Mouse (Mus musculus): ENCODE measurements at regions not wholly inside any gene's neighbourhood (a gene's known extent, or its start where the extent isn't known, plus 50 kb on each side); places are given as distances from the start of the nearest gene placed in this dataset.

- H3K27me3 ChIP-seq (ENCODE audit: control insufficient read depth, insufficient read depth, low read length), result no peaks in the 10 kb centered on the region
- H3K4me3 ChIP-seq (ENCODE audit: low read length), result no peak overlapping the region
- no peaks in the 10 kb centered on the region for H3K9me3 ChIP-seq (ENCODE audit: control insufficient read depth, low read length)
- no peaks in the 10 kb centered on the region for H3K36me3 ChIP-seq (ENCODE audit: control insufficient read depth, insufficient read depth, low read length)
- H3K4me2 ChIP-seq (replicated peaks; ENCODE audit: low read depth, low read length), result no peak overlapping the region
- WGBS, result 97% methylated on average over 2 of the region's 2 CpGs
- H3K27ac ChIP-seq (ENCODE audit: low read depth, low read length), result no peak overlapping the region
- no peak overlapping the region for H3K9ac ChIP-seq (ENCODE audit: low read depth, low read length)
- no peak for ATAC-seq (ENCODE audit: low FRiP score, low TSS enrichment)
- no peaks in the 10 kb centered on the region for H3K4me1 ChIP-seq (ENCODE audit: control insufficient read depth, insufficient read depth, low read length)
Measured at GRCm38 (mm10) chr3:37801551-37801950, 77.3 kb upstream of the Gm5148 start.

GRCm38 (mm10) chr3:37799809-37800208 lies 75.5 kb upstream of the Gm5148 start:
- H3K27ac ChIP-seq (ENCODE audit: low read depth, low read length), result no peak overlapping the region
- no peak overlapping the region for H3K4me3 ChIP-seq (ENCODE audit: low read length)
- H3K36me3 ChIP-seq (ENCODE audit: control insufficient read depth, insufficient read depth, low read length), result no peaks in the 10 kb centered on the region
- 56% methylated on average over 6 of the region's 6 CpGs for WGBS
- no peak for ATAC-seq (ENCODE audit: low FRiP score, low TSS enrichment)
- H3K9ac ChIP-seq (ENCODE audit: low read depth, low read length), result no peak overlapping the region
- H3K4me1 ChIP-seq (ENCODE audit: control insufficient read depth, insufficient read depth, low read length), result no peaks in the 10 kb centered on the region
- no peaks in the 10 kb centered on the region for H3K27me3 ChIP-seq (ENCODE audit: control insufficient read depth, insufficient read depth, low read length)
- H3K4me2 ChIP-seq (replicated peaks; ENCODE audit: low read depth, low read length), result no peak overlapping the region
- H3K9me3 ChIP-seq (ENCODE audit: control insufficient read depth, low read length), result no peaks in the 10 kb centered on the region

- Histone ChIP-seq H3K27ac (ENCODE audit: low read depth, low read length) (no peak overlapping the region), H3K9me3 (ENCODE audit: control insufficient read depth, low read length) (no peaks in the 10 kb centered on the region), H3K4me2 (replicated peaks; ENCODE audit: low read depth, low read length) (no peak overlapping the region), H3K9ac (ENCODE audit: low read depth, low read length) (no peak overlapping the region), H3K4me3 (ENCODE audit: low read length) (no peak overlapping the region), H3K27me3 (ENCODE audit: control insufficient read depth, insufficient read depth, low read length) (no peaks in the 10 kb centered on the region), H3K4me1 (ENCODE audit: control insufficient read depth, insufficient read depth, low read length) (no peaks in the 10 kb centered on the region), H3K36me3 (ENCODE audit: control insufficient read depth, insufficient read depth, low read length) (no peaks in the 10 kb centered on the region)
- 77% methylated on average over 7 of the region's 7 CpGs for WGBS
- no peak; the same call in 1 of the 2 replicates for ATAC-seq (ENCODE audit: low FRiP score, low TSS enrichment)
Measured at GRCm38 (mm10) chr3:37789711-37790110, 65.4 kb upstream of the Gm5148 start.

GRCm38 (mm10) chr3:37789143-37789697 lies 64.9 kb upstream of the Gm5148 start:
- ATAC-seq (ENCODE audit: low FRiP score, low TSS enrichment), result no peak

GRCm38 (mm10) chr3:37788366-37788765 lies 64.1 kb upstream of the Gm5148 start:
- no peak overlapping the region for H3K4me3 ChIP-seq (ENCODE audit: low read length)
- no peaks in the 10 kb centered on the region for H3K9me3 ChIP-seq (ENCODE audit: control insufficient read depth, low read length)
- no peaks in the 10 kb centered on the region for H3K27me3 ChIP-seq (ENCODE audit: control insufficient read depth, insufficient read depth, low read length)
- H3K9ac ChIP-seq (ENCODE audit: low read depth, low read length), result no peak overlapping the region
- no peak overlapping the region for H3K27ac ChIP-seq (ENCODE audit: low read depth, low read length)
- H3K36me3 ChIP-seq (ENCODE audit: control insufficient read depth, insufficient read depth, low read length), result no peaks in the 10 kb centered on the region
- WGBS, result 61% methylated on average over 9 of the region's 9 CpGs
- no peak overlapping the region for H3K4me2 ChIP-seq (replicated peaks; ENCODE audit: low read depth, low read length)
- H3K4me1 ChIP-seq (ENCODE audit: control insufficient read depth, insufficient read depth, low read length), result no peaks in the 10 kb centered on the region
- no peak for ATAC-seq (ENCODE audit: low FRiP score, low TSS enrichment)

More at GRCm38 (mm10) chr3:37789143-37789697, 64.9 kb upstream of the Gm5148 start:
- Histone ChIP-seq H3K4me2 (replicated peaks; ENCODE audit: low read depth, low read length) (no peak overlapping the region), H3K27me3 (ENCODE audit: control insufficient read depth, insufficient read depth, low read length) (no peaks in the 10 kb centered on the region), H3K4me3 (ENCODE audit: low read length) (no peak overlapping the region), H3K9ac (ENCODE audit: low read depth, low read length) (no peak overlapping the region), H3K9me3 (ENCODE audit: control insufficient read depth, low read length) (no peaks in the 10 kb centered on the region), H3K36me3 (ENCODE audit: control insufficient read depth, insufficient read depth, low read length) (no peaks in the 10 kb centered on the region), H3K27ac (ENCODE audit: low read depth, low read length) (no peak overlapping the region), H3K4me1 (ENCODE audit: control insufficient read depth, insufficient read depth, low read length) (no peaks in the 10 kb centered on the region)
- WGBS, result 75% methylated on average over 11 of the region's 11 CpGs

GRCm38 (mm10) chr3:37786792-37787191 lies 62.5 kb upstream of the Gm5148 start:
- Histone ChIP-seq H3K9ac (ENCODE audit: low read depth, low read length) (no peak overlapping the region), H3K36me3 (ENCODE audit: control insufficient read depth, insufficient read depth, low read length) (no peaks in the 10 kb centered on the region), H3K4me3 (ENCODE audit: low read length) (no peak overlapping the region), H3K27me3 (ENCODE audit: control insufficient read depth, insufficient read depth, low read length) (no peaks in the 10 kb centered on the region), H3K27ac (ENCODE audit: low read depth, low read length) (no peak overlapping the region), H3K4me2 (replicated peaks; ENCODE audit: low read depth, low read length) (no peak overlapping the region), H3K4me1 (ENCODE audit: control insufficient read depth, insufficient read depth, low read length) (no peaks in the 10 kb centered on the region), H3K9me3 (ENCODE audit: control insufficient read depth, low read length) (no peaks in the 10 kb centered on the region)
- ATAC-seq (ENCODE audit: low FRiP score, low TSS enrichment), result no peak
- WGBS, result 86% methylated on average over 3 of the region's 3 CpGs

GRCm38 (mm10) chr3:37781086-37781485 lies 56.8 kb upstream of the Gm5148 start:
- Histone ChIP-seq H3K4me1 (ENCODE audit: control insufficient read depth, insufficient read depth, low read length) (no peaks in the 10 kb centered on the region), H3K9ac (ENCODE audit: low read depth, low read length) (no peak overlapping the region), H3K4me2 (replicated peaks; ENCODE audit: low read depth, low read length) (no peak overlapping the region), H3K36me3 (ENCODE audit: control insufficient read depth, insufficient read depth, low read length) (no peaks in the 10 kb centered on the region), H3K9me3 (ENCODE audit: control insufficient read depth, low read length) (no peaks in the 10 kb centered on the region), H3K4me3 (ENCODE audit: low read length) (no peak overlapping the region), H3K27me3 (ENCODE audit: control insufficient read depth, insufficient read depth, low read length) (no peaks in the 10 kb centered on the region), H3K27ac (ENCODE audit: low read depth, low read length) (no peak overlapping the region)
- no peak for ATAC-seq (ENCODE audit: low FRiP score, low TSS enrichment)
- WGBS, result 91% methylated on average over 2 of the region's 2 CpGs

- no peak for ATAC-seq (ENCODE audit: low FRiP score, low TSS enrichment)
- Histone ChIP-seq H3K9me3 (ENCODE audit: control insufficient read depth, low read length) (no peaks in the 10 kb centered on the region), H3K4me2 (replicated peaks; ENCODE audit: low read depth, low read length) (no peak overlapping the region), H3K4me1 (ENCODE audit: control insufficient read depth, insufficient read depth, low read length) (no peaks in the 10 kb centered on the region), H3K36me3 (ENCODE audit: control insufficient read depth, insufficient read depth, low read length) (no peaks in the 10 kb centered on the region), H3K27me3 (ENCODE audit: control insufficient read depth, insufficient read depth, low read length) (no peaks in the 10 kb centered on the region), H3K27ac (ENCODE audit: low read depth, low read length) (no peak overlapping the region), H3K9ac (ENCODE audit: low read depth, low read length) (no peak overlapping the region), H3K4me3 (ENCODE audit: low read length) (no peak overlapping the region)
- 44% methylated on average over 11 of the region's 11 CpGs for WGBS
Measured at GRCm38 (mm10) chr3:37779867-37780475, 55.7 kb upstream of the Gm5148 start.

GRCm38 (mm10) chr3:37778386-37778785 lies 54.1 kb upstream of the Gm5148 start:
- Histone ChIP-seq H3K36me3 (ENCODE audit: control insufficient read depth, insufficient read depth, low read length) (no peaks in the 10 kb centered on the region), H3K4me1 (ENCODE audit: control insufficient read depth, insufficient read depth, low read length) (no peaks in the 10 kb centered on the region), H3K4me3 (ENCODE audit: low read length) (no peak overlapping the region), H3K9me3 (ENCODE audit: control insufficient read depth, low read length) (no peaks in the 10 kb centered on the region), H3K9ac (ENCODE audit: low read depth, low read length) (no peak overlapping the region), H3K27me3 (ENCODE audit: control insufficient read depth, insufficient read depth, low read length) (no peaks in the 10 kb centered on the region), H3K27ac (ENCODE audit: low read depth, low read length) (no peak overlapping the region), H3K4me2 (replicated peaks; ENCODE audit: low read depth, low read length) (no peak overlapping the region)
- 92% methylated on average over 7 of the region's 7 CpGs for WGBS
- ATAC-seq (ENCODE audit: low FRiP score, low TSS enrichment), result no peak

Data from kidney, embryonic 14.5 days (tissue).